Mouse (Mus musculus): Measurements from ENCODE around the gene Fuca1. TPM values are rescaled to one million over a fixed set of nuclear protein-coding genes. Genes with fewer than 3 reads are reported as not detected.

Gene Fuca1
- 57.2 TPM for polyA plus RNA-seq (2017; shearing (Covaris generic))

GRCm38 (mm10) chr4:135920304-135921241, at the start of gene Fuca1:
Gene Fuca1, plus strand, starts transcription at chr4:135920735.

GRCm38 (mm10) chr4:135873526-135874202, 46.9 kb upstream of the Fuca1 start, which contains the start of gene Pnrc2:
Gene Pnrc2, minus strand, starts transcription at chr4:135873850.

GRCm38 (mm10) chr4:135895071-135895571, 25.4 kb upstream of the Fuca1 start, which contains the start of gene Cnr2:
Gene Cnr2, plus strand, starts transcription at chr4:135895394.

GRCm38 (mm10) chr4:135946278-135946658, 25.7 kb downstream of the Fuca1 start, which contains the start of gene Hmgcl:
Gene Hmgcl, plus strand, starts transcription at chr4:135946448.

GRCm38 (mm10) chr4:135963457-135964193, 43.1 kb downstream of the Fuca1 start, which contains the start of gene Gale:
Gene Gale, plus strand, starts transcription at chr4:135963727.

GRCm38 (mm10) chr4:135972556-135972906, 52.0 kb downstream of the Fuca1 start, which contains the start of gene Lypla2:
Gene Lypla2, minus strand, starts transcription at chr4:135972626.

GRCm38 (mm10) chr4:135986943-135987710, 66.6 kb downstream of the Fuca1 start, which contains the start of gene Pithd1:
Gene Pithd1, minus strand, starts transcription at chr4:135987264.

Other genes with a start within 250 kb of the Fuca1 start
- gene Ifnlr1, start 234.4 kb upstream of the Fuca1 start, polyA plus RNA-seq (2017; shearing (Covaris generic)): not detected
- not detected for gene Il22ra1, start 192.6 kb upstream of the Fuca1 start, polyA plus RNA-seq (2017; shearing (Covaris generic))
- gene Myom3, start 161.0 kb upstream of the Fuca1 start, polyA plus RNA-seq (2017; shearing (Covaris generic)): not detected
- gene Srsf10, start 65.0 kb upstream of the Fuca1 start, polyA plus RNA-seq (2017; shearing (Covaris generic)): 203 TPM
- 191 TPM for gene Pnrc2, start 46.9 kb upstream of the Fuca1 start, polyA plus RNA-seq (2017; shearing (Covaris generic))
- 0.85 TPM for gene Cnr2, start 25.3 kb upstream of the Fuca1 start, polyA plus RNA-seq (2017; shearing (Covaris generic))
- 44.2 TPM for gene Hmgcl, start 25.7 kb downstream of the Fuca1 start, polyA plus RNA-seq (2017; shearing (Covaris generic))
- gene Gale, start 43.0 kb downstream of the Fuca1 start, polyA plus RNA-seq (2017; shearing (Covaris generic)): 29.0 TPM
- 215 TPM for gene Lypla2, start 51.9 kb downstream of the Fuca1 start, polyA plus RNA-seq (2017; shearing (Covaris generic))
- 57.5 TPM for gene Pithd1, start 66.5 kb downstream of the Fuca1 start, polyA plus RNA-seq (2017; shearing (Covaris generic))
- gene Eloa, start 101.0 kb downstream of the Fuca1 start, polyA plus RNA-seq (2017; shearing (Covaris generic)): 49.2 TPM
- 280 TPM for gene Rpl11, start 132.7 kb downstream of the Fuca1 start, polyA plus RNA-seq (2017; shearing (Covaris generic))
- 15.3 TPM for gene Id3, start 222.8 kb downstream of the Fuca1 start, polyA plus RNA-seq (2017; shearing (Covaris generic))